Mouse (Mus musculus): ENCODE results near the gene Pank2. TPM values are rescaled to one million over a fixed set of nuclear protein-coding genes. Genes with fewer than 3 reads are reported as not detected.
"Not testable (repeated sequence)": the region's sequence is repeated elsewhere in the genome, so short reads cannot be mapped to it uniquely, and the experiment has no call there.

Pank2 gene
- total and polyA plus RNA-seq, 2 experiments from 2014 or later = 24.0 to 41.8 TPM

DNA sequence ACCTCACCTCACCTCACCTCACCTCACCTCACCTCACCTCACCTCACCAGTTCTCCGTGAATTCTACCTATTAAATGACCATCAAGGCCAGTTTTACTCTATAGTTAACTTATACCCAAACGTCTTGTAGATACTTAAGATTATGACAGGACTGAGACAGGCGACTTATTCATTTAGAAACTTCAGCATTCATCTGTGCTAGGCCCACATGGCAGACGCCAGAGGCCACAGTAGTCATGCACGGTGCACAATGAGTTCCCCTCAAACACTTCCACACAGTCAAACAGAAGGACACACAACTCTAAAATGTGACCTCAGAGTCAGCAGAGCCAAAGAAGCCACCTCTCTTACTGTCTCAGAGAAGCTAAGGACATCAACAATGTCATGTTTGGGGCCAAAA is 45.1 kb downstream of the Pank2 start:
- H3K4me2 ChIP-seq (ENCODE audit: low read depth, low read length, poor library complexity, severe bottlenecking) = no peak overlapping the region
- no peak overlapping the region for H3K27ac ChIP-seq (ENCODE audit: low read depth, low read length)
- peaks cover 26% of the 10 kb centered on the region for H3K36me3 ChIP-seq (ENCODE audit: insufficient read depth, low read length)
- WGBS = 86% methylated on average over 5 of the region's 5 CpGs
- H3K4me3 ChIP-seq (ENCODE audit: low read depth, low read length) = no peak overlapping the region
- no peak for DNase-seq (ENCODE audit: low spot score)
- H3K9ac ChIP-seq (replicated peaks; ENCODE audit: low read length, poor library complexity, severe bottlenecking) = no peak overlapping the region
- H3K4me1 ChIP-seq (ENCODE audit: insufficient read depth, low read length) = no peaks in the 10 kb centered on the region
- H3K27me3 ChIP-seq (ENCODE audit: insufficient read depth, low read length) = no peaks in the 10 kb centered on the region
- no peak for TF ChIP-seq CTCF (IDR thresholded peaks at IDR 0.05)
- no peak for ATAC-seq (ENCODE audit: low FRiP score)
- no peaks in the 10 kb centered on the region for H3K9me3 ChIP-seq (ENCODE audit: low read length)

GRCm38 (mm10) chr2:131307822-131308221 is 45.5 kb downstream of the Pank2 start:
- no peak overlapping the region for H3K4me3 ChIP-seq (ENCODE audit: low read depth, low read length)
- ATAC-seq (ENCODE audit: low FRiP score) (no peak), DNase-seq (ENCODE audit: low spot score) (no peak)
- no peak for TF ChIP-seq CTCF (IDR thresholded peaks at IDR 0.05)
- H3K9ac ChIP-seq (replicated peaks; ENCODE audit: low read length, poor library complexity, severe bottlenecking) = no peak overlapping the region
- H3K4me2 ChIP-seq (ENCODE audit: low read depth, low read length, poor library complexity, severe bottlenecking) = no peak overlapping the region
- WGBS = 62% methylated on average over 2 of the region's 2 CpGs
- H3K36me3 ChIP-seq (ENCODE audit: insufficient read depth, low read length) = peaks cover 22% of the 10 kb centered on the region
- H3K4me1 ChIP-seq (ENCODE audit: insufficient read depth, low read length) = no peaks in the 10 kb centered on the region
- no peaks in the 10 kb centered on the region for H3K27me3 ChIP-seq (ENCODE audit: insufficient read depth, low read length)
- no peaks in the 10 kb centered on the region for H3K9me3 ChIP-seq (ENCODE audit: low read length)
- no peak overlapping the region for H3K27ac ChIP-seq (ENCODE audit: low read depth, low read length)

DNA sequence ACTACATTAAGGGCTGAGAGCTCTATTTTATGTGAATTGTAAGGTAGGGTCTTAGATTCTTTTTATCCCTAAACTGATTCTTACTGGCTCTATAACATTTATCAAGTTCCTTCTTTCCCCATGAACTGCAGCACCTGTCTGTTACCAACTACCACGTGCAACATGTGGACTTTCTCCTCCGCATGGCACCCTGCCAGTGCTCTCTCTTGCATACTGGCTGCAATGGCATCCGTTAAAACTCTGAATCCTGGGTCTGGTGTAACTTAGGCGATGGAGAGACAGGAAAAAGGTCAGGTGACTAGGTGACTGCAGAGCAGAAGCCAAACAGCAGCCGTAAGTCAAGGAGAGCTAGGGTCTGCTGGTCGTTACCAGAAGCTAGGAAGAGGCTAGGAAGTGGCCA is 47.0 kb downstream of the Pank2 start:
- Histone ChIP-seq H3K4me1 (ENCODE audit: insufficient read depth, low read length) (no peaks in the 10 kb centered on the region), H3K9ac (replicated peaks; ENCODE audit: low read length, poor library complexity, severe bottlenecking) (no peak overlapping the region), H3K36me3 (ENCODE audit: insufficient read depth, low read length) (peaks cover 8% of the 10 kb centered on the region), H3K9me3 (ENCODE audit: low read length) (no peaks in the 10 kb centered on the region), H3K4me3 (ENCODE audit: low read depth, low read length) (no peak overlapping the region), H3K27ac (ENCODE audit: low read depth, low read length) (no peak overlapping the region), H3K27me3 (ENCODE audit: insufficient read depth, low read length) (no peaks in the 10 kb centered on the region), H3K4me2 (ENCODE audit: low read depth, low read length, poor library complexity, severe bottlenecking) (no peak overlapping the region)
- DNase-seq (ENCODE audit: low spot score) (no peak), ATAC-seq (ENCODE audit: low FRiP score) (no peak)
- TF ChIP-seq CTCF (IDR thresholded peaks at IDR 0.05) = no peak
- 75% methylated on average over 6 of the region's 6 CpGs for WGBS

DNA sequence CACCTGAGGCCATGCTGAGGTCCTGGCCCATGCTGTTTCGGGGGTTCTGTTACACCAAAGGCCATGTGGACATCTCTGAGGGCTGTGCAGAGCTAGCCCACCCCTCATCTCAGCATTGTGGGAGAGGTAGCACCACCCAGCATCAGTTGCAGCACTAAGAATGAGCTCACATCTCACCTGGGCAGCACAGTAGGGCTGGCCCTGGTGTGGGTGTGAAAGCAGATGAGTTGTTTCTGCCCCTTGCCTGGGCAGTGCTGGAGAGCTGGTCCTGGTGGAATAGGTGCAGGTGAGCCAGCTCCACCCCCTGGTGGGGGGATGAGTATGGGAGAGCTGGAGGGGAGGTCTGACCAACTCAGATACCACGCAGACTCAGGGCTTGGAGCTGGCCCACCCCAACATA is 53.9 kb downstream of the Pank2 start:
- no peak for DNase-seq (ENCODE audit: low spot score)
- Histone ChIP-seq H3K4me3 (ENCODE audit: low read depth, low read length) (no peak overlapping the region), H3K9me3 (ENCODE audit: low read length) (no peaks in the 10 kb centered on the region), H3K4me1 (ENCODE audit: insufficient read depth, low read length) (no peaks in the 10 kb centered on the region), H3K4me2 (ENCODE audit: low read depth, low read length, poor library complexity, severe bottlenecking) (no peak overlapping the region), H3K9ac (replicated peaks; ENCODE audit: low read length, poor library complexity, severe bottlenecking) (no peak overlapping the region), H3K27ac (ENCODE audit: low read depth, low read length) (no peak overlapping the region), H3K36me3 (ENCODE audit: insufficient read depth, low read length) (0 out of 2 replicates have a peak, but pooled peaks cover under 1% of the 10 kb centered on the region), H3K27me3 (ENCODE audit: insufficient read depth, low read length) (no peaks in the 10 kb centered on the region)
- 76% methylated on average over 2 of the region's 2 CpGs for whole genome bisulfite sequencing
- no peak for TF ChIP-seq CTCF (IDR thresholded peaks at IDR 0.05)
- ATAC-seq (ENCODE audit: low FRiP score) = no peak

- no peak overlapping the region for H3K4me3 ChIP-seq (ENCODE audit: low read depth, low read length)
- 88% methylated on average over 6 of the region's 6 CpGs for WGBS
- no peaks in the 10 kb centered on the region for H3K9me3 ChIP-seq (ENCODE audit: low read length)
- TF ChIP-seq CTCF (IDR thresholded peaks at IDR 0.05) = no peak
- no peaks in the 10 kb centered on the region for H3K36me3 ChIP-seq (ENCODE audit: insufficient read depth, low read length)
- no peaks in the 10 kb centered on the region for H3K27me3 ChIP-seq (ENCODE audit: insufficient read depth, low read length)
- H3K27ac ChIP-seq (ENCODE audit: low read depth, low read length) = no peak overlapping the region
- H3K9ac ChIP-seq (replicated peaks; ENCODE audit: low read length, poor library complexity, severe bottlenecking) = no peak overlapping the region
- H3K4me1 ChIP-seq (ENCODE audit: insufficient read depth, low read length) = no peaks in the 10 kb centered on the region
- H3K4me2 ChIP-seq (ENCODE audit: low read depth, low read length, poor library complexity, severe bottlenecking) = no peak overlapping the region
- DNase-seq (ENCODE audit: low spot score) (no peak), ATAC-seq (ENCODE audit: low FRiP score) (no peak)
These were observed 57.1 kb downstream of the Pank2 start for GRCm38 (mm10) chr2:131319401-131319800.

- H3K4me1 ChIP-seq (ENCODE audit: insufficient read depth, low read length); H3K36me3 ChIP-seq (ENCODE audit: insufficient read depth, low read length); ATAC-seq (ENCODE audit: low FRiP score); H3K9ac ChIP-seq (replicated peaks; ENCODE audit: low read length, poor library complexity, severe bottlenecking); H3K9me3 ChIP-seq (ENCODE audit: low read length); H3K27ac ChIP-seq (ENCODE audit: low read depth, low read length); H3K4me2 ChIP-seq (ENCODE audit: low read depth, low read length, poor library complexity, severe bottlenecking); H3K27me3 ChIP-seq (ENCODE audit: insufficient read depth, low read length); H3K4me3 ChIP-seq (ENCODE audit: low read depth, low read length): not testable (repeated sequence)
- peak; percentile 24 for DNase-seq (ENCODE audit: low spot score)
- WGBS = 66% methylated on average over 3 of the region's 3 CpGs
These were observed 58.9 kb downstream of the Pank2 start for GRCm38 (mm10) chr2:131321192-131321591.
